Comparison of ENCODE assay signal across 16 mouse cellular contexts in genomic region chr3:35154266-35154665, GRCm38 (mm10).
"Had no signal": no experiment of that assay in that cellular context is flagged by ENCODE, and none has a peak within 500 bp of the region (broad histone marks: within the 10 kb centered on the region; RNA-seq: fewer than 3 reads in every experiment).

No protein-coding gene starts in this region.

- H3K4me1 ChIP-seq: liver, embryonic 13.5 days; megakaryocyte, embryonic 14.5 days had no signal

- DNase-seq: kidney, adult 2 months; kidney, postnatal 25 days; layer of hippocampus, postnatal 36 days; liver, embryonic 13.5 days; lung, adult 2 months; midbrain, embryonic 14.5 days; retina, postnatal 1 day; right cerebral cortex, postnatal 25 days; spleen, adult 18-20 months; thymus, postnatal 36 days had no signal

- H3K4me3 ChIP-seq: left cerebral cortex, adult 2 months; liver, embryonic 13.5 days; megakaryocyte, embryonic 14.5 days; neural tube, embryonic 13.5 days had no signal

- H3K4me2 ChIP-seq: liver, embryonic 13.5 days; midbrain, embryonic 11.5 days; neural tube, embryonic 13.5 days had no signal

- H3K27ac ChIP-seq: kidney, postnatal 0 days; left cerebral cortex, adult 2 months; liver, embryonic 13.5 days; neural tube, embryonic 13.5 days had no signal

- H3K9me3 ChIP-seq: liver, embryonic 13.5 days; neural tube, embryonic 13.5 days had no signal

- H3K36me3 ChIP-seq: liver, embryonic 13.5 days; neural tube, embryonic 13.5 days had no signal

- ATAC-seq: lung, postnatal 0 days had no signal

- H3K9ac ChIP-seq: liver, embryonic 13.5 days; neural tube, embryonic 13.5 days had no signal

- H3K27me3 ChIP-seq: liver, embryonic 13.5 days; megakaryocyte, embryonic 14.5 days; neural tube, embryonic 13.5 days had no signal
